Mouse (Mus musculus): Measurements from ENCODE around the gene Gm21861. TPM values are rescaled to one million over a fixed set of nuclear protein-coding genes. Genes with fewer than 3 reads are reported as not detected.

Gene Gm21861
- not detected in 2 replicates for polyA plus RNA-seq (2015; fragmentation: Nextera tagmentation; extraction: Ambion mirVana)

GRCm38 (mm10) chrY:58814497-58814896 lies at the start of gene Gm21861:
TSS of gene Gm21861 (minus strand) at chrY:58814597.

